Mouse (Mus musculus) layer of hippocampus, adult 8-10 months (tissue): ENCODE measurements around the gene Irgc1. TPM values are rescaled to one million over a fixed set of nuclear protein-coding genes. Genes with fewer than 3 reads are reported as not detected.
A peak's percentile ranks its signal among the peaks of the same experiment; 100 is the strongest.

ENCODE experiments used
- DNase-seq, 2 experiments: peaks; one replicate each; pipeline ENCODE4 v3.0.0; 2022; ENCODE audit warnings: low spot score in 2 of 2
- total RNA-seq, 4 experiments: library from RNA; stranded (reverse); gene quantifications; 2 replicates each; pipeline ENCODE4 v1.2.4; 2022

Irgc1 gene
- total RNA-seq, 4 experiments from 2014 or later = not detected

DNA sequence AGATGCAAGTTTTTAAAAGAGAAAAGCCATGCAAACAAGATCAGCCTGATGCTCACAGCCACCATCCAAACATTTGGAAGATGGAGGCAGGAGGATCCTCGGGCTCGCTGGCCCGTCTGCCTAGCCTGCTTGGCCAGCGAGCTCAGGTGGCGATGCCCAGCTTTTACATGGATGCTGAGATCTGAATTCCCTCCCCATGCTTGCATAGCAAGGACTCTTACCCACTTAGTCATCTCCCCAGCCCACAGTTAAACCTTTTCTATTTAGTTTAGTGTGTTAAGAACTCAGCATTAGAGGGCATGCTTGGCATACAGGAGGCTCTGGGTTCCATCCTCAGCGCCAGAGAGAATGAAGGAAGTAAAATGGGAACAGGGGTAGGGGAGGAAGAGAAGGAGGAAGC lies 12.9 kb downstream of the Irgc1 start:
- no peak for DNase-seq

DNA sequence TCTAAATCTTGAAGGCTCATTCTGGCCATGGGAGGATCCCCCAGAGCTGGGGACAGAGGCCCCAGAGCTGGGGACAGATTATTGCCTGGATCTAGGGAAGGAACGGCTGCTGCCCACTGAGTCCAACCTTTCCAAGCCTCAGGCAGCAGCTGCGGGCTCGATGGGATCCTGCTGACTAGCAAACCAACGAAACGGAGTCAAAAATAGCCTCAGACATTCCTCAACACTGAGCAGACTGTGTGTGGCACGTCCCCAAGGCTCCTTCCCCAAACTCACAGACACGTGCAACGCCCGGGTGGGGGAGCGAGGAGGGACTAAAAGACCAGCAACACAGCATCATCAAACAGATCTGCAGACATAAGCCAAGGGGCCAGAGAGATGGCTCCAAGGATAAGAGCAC lies 14.1 kb downstream of the Irgc1 start:
- peak in 1 of 2 experiments; percentile 42 for DNase-seq

DNA sequence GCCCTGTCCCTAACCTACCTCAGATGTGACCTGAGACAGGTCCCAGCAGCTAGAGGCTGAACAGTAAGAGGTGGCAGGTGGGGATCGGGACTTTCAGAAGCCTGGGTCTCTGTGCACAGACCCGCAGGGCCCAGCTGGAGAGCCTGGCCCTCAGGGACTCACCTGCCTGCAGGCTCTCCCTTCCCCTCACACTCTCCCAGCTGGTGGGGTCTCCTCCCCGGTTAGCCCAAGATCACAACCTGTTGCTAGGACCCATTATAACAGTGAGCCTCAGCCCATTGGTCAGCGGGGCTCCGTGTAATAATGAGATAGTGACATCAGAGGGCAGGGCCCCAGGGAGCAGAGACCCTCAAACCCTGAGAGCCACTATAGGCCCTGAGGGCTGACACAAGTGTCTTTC lies 16.8 kb downstream of the Irgc1 start:
- no peak for DNase-seq

DNA sequence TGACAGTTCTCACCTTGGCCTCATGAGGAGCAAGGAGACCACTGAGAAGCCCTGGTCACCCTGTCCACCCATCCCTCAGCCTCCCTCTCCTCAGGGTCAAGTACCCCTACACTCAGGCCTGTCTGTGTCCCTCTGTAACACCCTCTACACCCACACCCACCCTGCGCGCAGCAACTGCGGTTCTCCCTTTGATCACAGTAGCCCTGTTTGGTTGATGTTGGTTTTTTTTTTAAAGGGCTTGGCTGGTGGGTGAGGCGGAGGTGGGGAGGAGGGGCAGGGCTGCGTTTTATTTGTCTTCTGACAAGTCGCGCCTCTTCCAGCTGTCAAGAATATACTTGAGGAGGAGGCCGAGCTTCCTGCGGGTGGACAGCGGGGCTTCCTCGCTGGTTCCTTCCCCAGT lies 20.4 kb downstream of the Irgc1 start:
- DNase-seq = no peak

DNA sequence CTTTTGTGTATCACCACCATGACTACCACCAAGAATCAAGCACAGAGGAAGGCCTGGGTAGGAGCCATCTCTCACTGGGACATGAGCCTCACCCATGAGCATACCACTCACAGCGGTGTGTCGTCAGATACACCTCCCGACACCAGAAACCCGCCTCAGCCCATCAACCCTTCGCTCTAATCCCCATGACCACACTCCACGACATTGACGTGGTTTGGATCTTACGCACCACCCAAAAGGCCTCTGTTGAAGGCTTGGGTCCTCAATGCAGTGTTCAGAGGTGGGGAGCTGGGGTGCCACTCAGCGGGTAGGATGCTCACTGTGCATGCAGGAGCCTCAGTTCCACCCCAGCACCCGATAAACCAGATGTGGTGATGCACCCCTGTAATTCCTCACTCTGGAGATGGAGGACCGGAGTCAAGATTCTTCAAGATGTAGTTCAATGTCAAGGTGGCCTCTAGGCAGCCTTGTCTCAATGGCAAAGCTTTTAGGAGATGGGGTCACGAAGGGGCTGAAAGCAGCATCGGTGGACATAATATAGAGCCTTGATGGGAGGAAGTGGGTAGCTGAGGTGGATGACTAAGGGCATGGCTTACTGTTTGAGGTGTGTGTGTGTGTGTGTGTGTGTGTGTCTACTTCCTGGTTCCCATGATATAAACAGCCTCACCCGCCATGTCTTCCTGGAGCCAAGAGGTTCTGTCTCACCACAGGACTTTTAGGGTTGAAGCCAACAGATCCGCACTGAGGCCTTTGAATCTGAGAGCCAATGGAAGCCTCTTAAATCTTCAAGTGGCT lies 21.3 kb downstream of the Irgc1 start:
- DNase-seq = no peak

DNA sequence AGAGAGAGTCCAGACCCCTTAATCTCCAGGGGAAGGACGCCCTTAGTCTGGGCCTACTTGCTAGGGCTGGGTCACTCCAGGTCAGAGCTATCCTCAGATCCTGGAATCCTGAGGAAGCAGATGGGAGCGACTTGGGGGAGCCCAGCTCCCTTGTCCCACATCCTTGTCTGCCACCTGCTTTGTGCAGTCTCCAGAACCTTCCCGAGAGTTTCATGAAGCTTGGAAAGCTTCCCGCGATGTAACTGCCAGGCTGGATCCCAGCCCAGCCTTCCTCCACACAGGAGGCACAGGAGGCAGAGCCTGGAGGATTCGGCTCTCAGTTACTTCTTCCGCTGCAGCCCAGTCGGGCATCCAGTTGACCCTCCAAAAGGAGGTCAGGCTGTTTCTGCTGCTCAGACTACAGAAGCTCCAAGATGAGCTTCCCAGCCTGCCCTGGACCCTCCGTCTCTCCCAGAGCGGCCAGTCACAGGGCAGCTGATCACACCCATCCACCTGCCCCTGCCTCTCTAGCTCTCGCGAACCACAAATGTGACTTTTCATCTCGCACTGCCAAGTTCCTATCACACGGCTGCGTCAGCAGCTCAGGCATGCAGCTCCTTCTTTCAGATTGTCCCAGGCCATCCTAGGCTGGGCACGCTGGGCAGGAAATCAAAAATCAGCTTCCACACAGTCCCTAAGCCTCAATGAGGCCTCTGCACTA lies 22.5 kb downstream of the Irgc1 start:
- DNase-seq = peak; percentile 81

DNA sequence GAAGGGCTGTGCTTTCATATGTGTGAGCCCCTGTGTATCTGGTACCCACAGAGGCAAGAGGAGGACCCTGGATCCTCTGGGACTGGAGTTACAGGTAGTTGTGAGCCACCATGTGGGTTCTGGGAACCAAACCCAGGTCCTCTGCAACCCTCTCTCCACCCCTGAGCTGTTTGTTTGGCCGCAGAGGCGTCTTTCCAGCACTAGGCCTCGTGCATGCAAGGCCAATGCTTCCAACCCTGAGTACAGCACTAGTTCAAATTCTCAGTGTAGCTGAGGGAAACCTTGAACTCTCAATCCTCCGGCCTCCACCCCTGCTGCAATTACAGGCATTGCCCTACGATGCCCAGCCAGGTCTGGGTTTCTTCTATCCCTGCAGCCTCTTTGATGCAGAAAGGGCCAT lies 23.4 kb downstream of the Irgc1 start:
- no peak for DNase-seq

DNA sequence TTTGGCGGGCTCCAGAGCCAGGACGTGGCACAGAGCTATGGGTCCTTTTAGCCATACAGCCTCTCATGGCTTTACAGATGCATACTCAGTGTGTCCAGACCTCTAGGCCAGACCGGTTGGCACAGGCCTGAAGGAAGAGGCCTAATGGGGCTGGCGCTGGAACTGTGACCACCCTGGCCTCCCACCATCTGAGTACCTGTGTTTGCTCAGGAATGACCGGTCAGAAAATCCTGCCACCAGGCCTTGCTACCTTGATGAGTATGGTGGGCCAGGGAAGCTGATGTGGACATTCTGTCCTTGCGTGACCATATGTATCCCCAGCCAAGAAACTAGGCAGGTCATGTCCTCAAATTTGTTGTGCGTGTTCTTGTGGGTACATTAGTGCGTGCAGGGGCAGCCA lies 24.9 kb downstream of the Irgc1 start:
- no peak for DNase-seq

DNA sequence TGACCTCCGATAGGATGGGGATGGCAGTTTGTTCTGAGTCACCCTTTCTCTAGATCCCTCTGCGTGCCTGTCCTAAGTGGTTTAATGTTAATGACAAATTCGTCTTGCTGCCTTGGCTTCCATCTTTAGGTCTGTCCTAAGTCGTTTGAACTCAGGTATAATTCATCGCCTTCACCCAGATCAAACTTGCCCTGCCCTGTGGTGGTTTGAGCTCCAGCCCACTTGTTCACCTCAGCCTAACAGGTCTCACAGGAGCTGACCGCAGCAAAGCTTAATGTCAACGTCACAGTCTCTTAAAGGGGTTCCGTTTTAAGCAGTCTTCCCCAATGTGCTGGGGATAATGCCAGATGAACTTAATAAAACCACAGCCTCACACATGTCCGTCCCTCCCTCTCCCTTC lies 26.2 kb downstream of the Irgc1 start:
- no peak for DNase-seq

DNA sequence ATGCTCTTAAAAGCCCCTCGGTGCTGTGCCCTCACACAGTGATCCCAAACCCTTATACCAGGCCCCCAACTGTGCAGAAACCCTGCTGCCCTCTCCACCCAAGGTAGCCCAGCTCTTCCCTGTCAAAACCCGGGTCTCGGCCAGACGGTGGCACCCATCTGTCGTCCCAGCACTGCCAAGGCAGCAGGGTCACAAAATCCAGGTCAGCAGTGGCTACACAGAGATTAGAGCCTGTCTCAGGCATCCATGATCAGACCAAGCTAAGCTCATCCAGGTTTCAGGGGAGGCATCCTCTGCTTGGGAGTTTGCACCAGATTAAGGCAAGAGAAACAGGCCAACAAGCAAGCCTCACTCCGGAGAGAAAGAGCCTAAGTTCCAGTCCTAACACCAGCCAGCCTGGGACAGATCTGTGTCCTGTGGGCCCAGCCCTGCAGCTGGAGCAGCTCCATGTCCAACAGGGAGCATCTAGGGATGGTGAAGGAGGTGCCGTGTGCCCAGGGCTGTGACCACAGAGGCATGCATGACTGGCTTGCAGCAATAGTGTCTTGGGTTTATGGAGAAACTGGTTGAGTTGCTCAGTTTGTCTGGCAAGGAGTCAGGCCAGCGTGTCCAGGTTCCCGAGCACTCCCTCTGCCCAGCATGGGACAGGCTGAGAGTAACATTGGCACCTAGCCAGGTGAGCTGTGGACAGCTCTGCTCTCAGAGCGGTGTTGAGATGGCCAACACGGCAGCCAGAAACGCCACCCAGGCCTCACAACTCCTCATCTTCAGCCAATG lies 28.0 kb downstream of the Irgc1 start:
- DNase-seq = no peak

DNA sequence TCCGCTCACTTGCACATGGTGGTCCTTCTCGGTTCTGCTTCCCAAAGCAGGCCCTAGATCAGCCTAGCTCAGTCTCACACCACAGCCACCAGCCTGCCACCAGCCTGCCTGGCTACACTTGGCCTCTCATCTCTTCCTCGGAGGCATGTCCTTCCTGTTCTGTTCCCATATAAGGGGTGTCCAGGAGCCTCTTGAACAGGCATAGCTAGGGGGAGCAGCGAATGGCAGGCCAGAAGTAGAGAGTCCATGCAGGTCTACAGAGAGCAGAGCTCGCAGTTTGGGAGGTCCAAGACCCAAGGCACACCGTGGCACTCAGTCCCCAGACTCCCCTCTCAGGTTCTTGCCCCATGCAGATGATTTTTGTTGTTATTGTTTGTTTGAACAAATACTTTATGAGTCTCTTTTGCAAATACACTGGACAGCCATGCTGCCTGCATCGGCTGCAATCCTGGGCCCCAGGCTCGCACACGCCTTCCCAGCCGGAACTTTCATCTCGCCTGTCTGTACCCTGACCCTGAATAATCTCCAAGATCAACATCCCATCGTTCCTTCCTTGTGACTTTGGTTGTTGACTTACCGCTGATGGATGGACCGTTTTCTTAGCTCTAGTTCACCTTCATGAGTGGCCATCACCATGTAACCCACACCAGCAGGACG lies 28.9 kb downstream of the Irgc1 start:
- DNase-seq = no peak

DNA sequence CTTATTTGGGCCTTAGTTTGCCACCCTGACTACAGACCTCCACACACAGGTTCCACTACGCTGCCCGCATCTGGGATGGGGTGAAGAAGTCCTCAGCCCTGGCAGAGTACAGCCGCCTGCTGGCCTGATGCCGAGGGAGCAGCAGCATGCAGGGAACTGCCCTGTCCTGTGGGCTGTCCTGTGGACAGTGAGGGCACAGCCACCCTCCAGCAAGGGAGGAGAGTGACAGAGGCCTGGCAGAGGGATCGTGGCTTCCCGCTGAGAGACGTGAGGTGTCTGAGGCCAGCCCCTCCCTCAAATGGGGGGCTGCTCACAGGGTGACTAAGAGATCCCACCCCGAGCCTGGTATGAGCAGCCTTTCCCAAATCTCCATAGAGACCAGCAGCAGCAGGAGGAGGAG lies 29.8 kb downstream of the Irgc1 start:
- no peak for DNase-seq

DNA sequence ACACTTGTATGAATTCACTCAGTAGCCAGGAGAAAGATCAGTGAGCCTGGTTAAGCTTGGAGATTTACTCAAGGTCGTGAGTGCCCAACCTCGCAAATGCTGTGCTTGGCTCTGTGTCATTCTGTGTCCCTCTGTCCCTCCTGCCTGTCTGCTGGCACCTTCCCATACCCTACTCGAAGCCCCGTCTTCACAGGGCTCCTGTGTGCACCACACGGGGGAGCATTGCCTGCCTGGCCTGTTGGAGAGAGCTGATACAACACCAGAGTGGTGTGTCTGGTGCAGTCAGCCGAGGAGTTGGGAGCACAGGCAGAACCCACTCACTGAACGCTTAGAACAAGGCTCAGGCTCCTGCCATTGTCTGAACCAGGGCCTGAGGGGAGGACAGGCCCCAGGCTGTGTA lies 30.4 kb downstream of the Irgc1 start:
- no peak for DNase-seq

DNA sequence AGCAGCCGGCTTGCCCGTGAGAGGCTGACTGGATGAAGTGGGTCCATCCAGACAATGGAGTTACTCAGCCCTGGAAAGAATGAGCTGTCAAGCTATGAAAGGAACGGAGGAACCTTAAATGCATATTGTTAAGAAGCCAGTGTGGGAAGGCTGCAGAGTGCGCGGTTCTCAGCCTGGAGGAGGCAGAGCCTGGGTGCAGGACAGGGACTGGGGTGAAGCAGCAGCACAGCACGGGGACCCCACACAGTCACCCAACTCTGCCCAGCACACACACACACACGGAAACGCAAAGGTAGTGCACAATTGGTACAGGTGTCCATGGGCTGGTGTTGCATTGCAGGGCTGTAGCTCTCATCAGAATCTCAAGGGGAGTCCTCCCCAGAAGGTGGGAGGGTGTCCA lies 32.5 kb downstream of the Irgc1 start:
- no peak for DNase-seq

DNA sequence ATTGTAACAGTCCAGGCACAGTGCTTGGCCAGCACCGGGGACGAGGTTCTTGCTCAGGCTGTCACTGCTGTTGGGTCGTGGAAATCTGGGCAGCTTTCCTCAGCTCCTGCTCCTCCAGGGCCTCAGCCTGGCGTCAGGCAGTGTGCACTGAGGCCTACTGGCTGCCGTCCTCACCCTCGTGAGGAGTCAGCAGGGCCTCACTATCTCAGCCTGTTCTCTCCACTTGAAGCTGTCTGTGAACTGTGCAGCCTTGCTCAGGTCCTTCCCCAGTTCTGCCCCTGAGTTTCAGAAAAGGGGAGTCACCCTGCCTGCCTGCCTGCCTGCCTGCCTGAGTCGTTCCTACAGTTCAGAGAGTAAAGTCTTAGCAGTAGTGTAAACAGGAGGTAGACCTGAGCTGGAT lies 36.8 kb downstream of the Irgc1 start:
- DNase-seq = no peak

DNA sequence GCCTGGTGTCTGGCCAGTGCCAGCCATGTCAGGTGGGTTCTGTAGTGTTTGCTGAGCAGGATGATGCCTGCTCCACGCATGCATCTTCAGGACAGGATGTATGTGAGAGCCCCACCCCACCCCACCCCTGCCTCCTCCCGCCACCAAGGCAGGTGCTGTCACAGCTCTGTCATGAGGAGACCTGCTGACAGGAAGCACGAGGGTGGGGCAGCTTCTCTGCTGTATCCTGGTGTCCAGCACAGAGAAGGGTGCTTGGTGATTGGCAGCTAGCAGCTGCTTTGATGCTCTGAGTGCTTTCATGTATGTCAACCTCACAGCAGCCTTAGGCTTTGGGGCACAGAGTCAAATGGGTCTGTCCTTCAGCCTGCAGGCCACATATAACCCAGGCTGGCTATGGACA lies 38.5 kb downstream of the Irgc1 start:
- no peak for DNase-seq

DNA sequence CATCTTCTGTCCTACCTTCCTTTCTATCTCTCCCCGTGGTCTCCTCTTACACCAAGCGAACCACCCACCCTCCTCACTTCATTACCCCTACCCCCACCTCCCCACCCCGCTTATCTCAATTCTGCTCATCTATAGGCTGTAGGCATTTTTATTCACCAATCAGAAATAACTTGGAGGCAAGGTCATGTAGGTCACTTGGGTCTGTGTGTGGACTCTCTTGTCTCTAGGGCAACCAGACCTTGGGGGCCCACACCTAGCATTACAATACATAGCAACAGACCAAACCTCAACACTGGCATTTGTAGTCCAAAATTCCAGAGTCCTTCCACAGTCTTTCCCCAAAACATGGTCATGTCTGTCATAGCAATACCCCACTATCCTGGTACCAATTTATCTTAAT lies 41.3 kb downstream of the Irgc1 start:
- DNase-seq = no peak

DNA sequence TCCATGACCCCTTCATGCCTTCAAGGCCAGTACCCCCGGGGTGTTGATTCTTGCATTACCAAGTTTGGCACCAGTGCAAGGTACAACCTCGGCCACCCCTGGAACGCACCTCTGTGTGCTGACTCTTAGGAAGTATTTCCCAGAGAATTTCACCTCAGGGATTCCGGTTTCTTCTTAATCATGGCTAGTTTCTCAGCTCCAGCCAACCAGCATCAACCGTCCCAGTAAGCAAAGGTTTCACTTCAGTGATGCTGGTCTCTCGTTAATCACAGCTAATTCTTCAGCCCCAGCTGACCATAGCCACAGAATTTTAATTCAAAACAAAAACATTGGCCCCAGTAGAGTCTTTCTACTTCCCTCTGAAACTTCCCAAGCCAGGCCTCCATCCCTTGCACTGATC lies 42.0 kb downstream of the Irgc1 start:
- DNase-seq = no peak

DNA sequence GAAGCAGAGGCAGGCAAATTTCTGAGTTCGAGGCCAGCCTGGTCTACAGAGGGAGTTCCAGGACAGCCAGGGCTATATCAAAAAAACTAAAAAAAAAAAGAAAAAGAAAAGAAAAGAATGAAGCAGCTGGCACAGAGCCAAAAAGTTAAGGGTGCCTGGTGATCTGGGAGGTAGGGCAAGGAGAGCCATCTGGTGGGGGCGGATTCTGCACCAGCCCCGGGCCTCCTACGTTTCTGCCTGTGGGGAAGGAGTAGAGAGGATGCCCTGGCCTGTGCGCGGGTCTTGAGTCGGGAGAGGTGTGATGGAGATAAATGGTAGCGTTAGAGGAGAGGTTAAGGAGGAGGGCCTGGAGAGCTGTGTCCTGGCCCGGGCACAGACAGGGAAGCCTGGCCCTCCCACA lies 43.9 kb downstream of the Irgc1 start:
- no peak for DNase-seq

DNA sequence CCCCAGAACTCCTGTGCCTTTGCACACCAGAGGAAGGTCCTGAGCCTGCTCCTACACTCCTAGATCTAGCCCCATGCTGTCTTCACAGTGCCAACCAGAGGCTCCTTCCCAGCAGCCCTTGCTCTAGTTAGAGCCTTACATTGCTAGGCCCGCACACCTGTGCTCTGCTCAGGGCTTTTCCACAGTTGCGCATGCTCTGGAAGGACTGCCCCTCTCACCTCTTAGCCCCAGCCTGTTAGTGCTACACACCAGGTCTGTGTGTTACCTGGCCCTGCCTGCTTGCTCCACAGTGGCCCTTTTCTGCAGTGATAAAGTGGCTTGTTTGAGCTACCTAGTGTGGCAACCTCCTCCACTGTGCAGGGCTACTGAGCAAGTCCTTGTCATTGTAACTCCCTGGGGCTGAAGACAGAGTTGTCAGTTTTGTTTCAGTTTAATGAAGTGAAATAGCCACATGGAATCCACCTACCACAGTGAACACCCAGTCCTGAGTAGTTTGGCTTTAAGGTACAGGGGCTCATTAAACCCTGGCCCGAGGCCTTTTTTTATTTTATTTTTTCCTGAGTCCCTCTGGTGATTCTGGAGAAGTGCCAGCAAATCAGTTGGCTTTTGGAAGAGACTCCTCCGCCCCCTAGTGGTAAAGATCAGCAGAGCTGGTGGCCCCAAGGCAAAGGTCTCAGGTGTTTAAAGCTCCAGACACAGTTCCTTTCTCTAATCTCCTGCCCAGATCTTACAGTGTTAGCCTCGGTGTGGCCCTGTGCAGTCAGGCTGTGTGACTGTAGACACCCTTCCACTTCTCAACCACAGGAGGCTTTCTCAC lies 45.4 kb downstream of the Irgc1 start:
- peak in 1 of 2 experiments; percentile 60 for DNase-seq

DNA sequence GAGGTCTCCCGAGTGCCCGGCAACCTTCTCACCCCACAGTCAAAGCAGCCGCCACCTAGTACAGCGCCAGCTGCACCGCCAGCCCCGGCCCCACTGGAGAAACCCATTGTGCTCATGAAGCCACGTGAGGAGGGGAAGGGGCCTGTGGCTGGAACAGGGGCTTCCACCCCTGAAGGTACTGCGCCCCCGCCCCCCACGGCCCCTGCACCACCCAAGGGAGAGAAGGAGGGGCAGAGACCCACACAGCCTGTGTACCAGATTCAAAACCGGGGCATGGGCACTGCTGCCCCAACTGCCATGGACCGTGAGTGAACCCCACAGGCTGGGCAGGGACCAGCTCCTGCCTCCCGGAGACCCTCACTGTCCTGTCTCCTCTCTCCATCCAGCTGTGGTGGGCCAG lies 46.4 kb downstream of the Irgc1 start:
- DNase-seq = no peak
